Mouse (Mus musculus): ENCODE measurements at regions not wholly inside any gene's neighbourhood (a gene's known extent, or its start where the extent isn't known, plus 50 kb on each side); places are given as distances from the start of the nearest gene placed in this dataset.

DNA sequence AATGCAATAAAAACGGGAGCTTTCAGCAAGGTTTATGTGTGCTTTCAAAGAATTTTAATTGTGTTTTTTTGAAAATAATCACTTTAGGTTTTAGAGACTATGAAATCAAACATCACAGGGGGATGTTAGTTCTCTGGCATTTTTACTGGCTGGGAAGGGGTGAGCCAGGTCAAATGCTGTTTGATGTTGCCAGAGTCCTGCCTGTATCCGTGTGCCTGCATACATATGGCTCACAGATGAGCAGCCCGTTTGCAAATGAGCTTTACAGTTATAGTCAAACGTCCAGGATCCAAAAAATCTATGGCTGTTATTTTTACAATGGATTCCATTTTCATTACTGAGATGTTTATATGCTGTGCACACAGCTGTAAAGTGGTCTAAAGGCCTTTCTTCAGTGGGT is 354.7 kb downstream of the Ice1 start:
- no peak for TF ChIP-seq CTCF (conservative IDR thresholded peaks at IDR 0.05; ENCODE audit: insufficient read depth, insufficient read length, low read depth, low read length)
- TF ChIP-seq POLR2A (IDR thresholded peaks at IDR 0.05; ENCODE audit: low read depth, low read length) = no peak
- no peaks in the 10 kb centered on the region for H3K4me1 ChIP-seq (ENCODE audit: control insufficient read depth, insufficient read depth, low read length)
- no peaks in the 10 kb centered on the region for H3K27me3 ChIP-seq (replicated peaks; ENCODE audit: control insufficient read depth, insufficient read depth, low read length)
- no peak overlapping the region for H3K4me3 ChIP-seq (ENCODE audit: insufficient read depth, low read depth, low read length)
- no peaks in the 10 kb centered on the region for H3K36me3 ChIP-seq (ENCODE audit: control insufficient read depth, insufficient read depth, low read length)
- DNase-seq = no peak
- no peak overlapping the region for H3K27ac ChIP-seq (ENCODE audit: insufficient read depth, low read depth, low read length)
- 33% methylated on average over 4 of the region's 4 CpGs for WGBS

DNA sequence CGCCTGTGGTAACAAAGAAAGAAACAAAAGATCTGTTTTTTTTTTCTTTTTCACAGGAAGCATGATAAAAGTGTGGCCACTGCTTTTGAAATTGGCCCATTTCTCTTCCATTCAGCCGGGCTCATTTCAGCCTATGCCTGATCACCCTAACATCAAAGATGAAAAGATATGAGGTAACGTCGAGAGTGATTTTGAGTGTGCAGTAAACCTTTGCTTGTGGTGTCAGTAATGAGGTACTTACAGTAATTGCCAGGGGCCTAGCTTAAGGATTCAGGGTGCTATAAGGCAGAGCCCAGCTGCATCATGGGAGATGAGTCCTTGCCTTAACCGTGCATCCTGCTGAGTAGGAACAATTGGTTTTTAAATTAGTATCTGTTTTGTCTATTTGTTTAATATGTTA is 354.2 kb downstream of the Ice1 start:
- no peak for DNase-seq
- no peaks in the 10 kb centered on the region for H3K36me3 ChIP-seq (ENCODE audit: control insufficient read depth, insufficient read depth, low read length)
- no peak overlapping the region for H3K4me3 ChIP-seq (ENCODE audit: insufficient read depth, low read depth, low read length)
- no peak for TF ChIP-seq POLR2A (IDR thresholded peaks at IDR 0.05; ENCODE audit: low read depth, low read length)
- TF ChIP-seq CTCF (conservative IDR thresholded peaks at IDR 0.05; ENCODE audit: insufficient read depth, insufficient read length, low read depth, low read length) = no peak
- no peaks in the 10 kb centered on the region for H3K4me1 ChIP-seq (ENCODE audit: control insufficient read depth, insufficient read depth, low read length)
- H3K27ac ChIP-seq (ENCODE audit: insufficient read depth, low read depth, low read length) = no peak overlapping the region
- H3K27me3 ChIP-seq (replicated peaks; ENCODE audit: control insufficient read depth, insufficient read depth, low read length) = no peaks in the 10 kb centered on the region
- 47% methylated on average over 5 of the region's 5 CpGs for WGBS

DNA sequence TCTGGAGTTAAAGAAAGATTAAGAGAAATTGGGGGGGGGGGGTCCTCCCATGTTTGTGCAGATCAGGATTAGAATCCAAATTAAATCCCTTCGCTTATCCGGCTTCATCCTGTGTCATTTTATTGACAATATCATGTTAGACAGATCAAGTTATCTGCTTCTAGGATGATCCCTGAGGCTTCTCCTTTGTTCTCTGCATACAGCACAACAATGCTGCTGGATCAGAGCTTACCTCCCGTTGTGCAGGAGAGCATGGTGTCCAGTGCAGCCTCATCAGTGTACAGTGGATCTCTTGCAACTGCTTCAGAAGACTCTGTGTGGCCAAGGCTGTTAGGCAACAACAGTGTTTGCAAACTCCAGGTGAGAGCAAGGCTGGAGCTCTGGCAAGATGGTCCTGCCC is 344.7 kb downstream of the Ice1 start:
- Histone ChIP-seq H3K36me3 (ENCODE audit: control insufficient read depth, insufficient read depth, low read length) (no peaks in the 10 kb centered on the region), H3K4me3 (ENCODE audit: insufficient read depth, low read depth, low read length) (no peak overlapping the region), H3K4me1 (ENCODE audit: control insufficient read depth, insufficient read depth, low read length) (no peaks in the 10 kb centered on the region), H3K27me3 (replicated peaks; ENCODE audit: control insufficient read depth, insufficient read depth, low read length) (no peaks in the 10 kb centered on the region), H3K27ac (ENCODE audit: insufficient read depth, low read depth, low read length) (no peak overlapping the region)
- WGBS = 81% methylated on average over 3 of the region's 3 CpGs
- DNase-seq = no peak
- no peak for TF ChIP-seq POLR2A (IDR thresholded peaks at IDR 0.05; ENCODE audit: low read depth, low read length)
- no peak for TF ChIP-seq CTCF (conservative IDR thresholded peaks at IDR 0.05; ENCODE audit: insufficient read depth, insufficient read length, low read depth, low read length)

DNA sequence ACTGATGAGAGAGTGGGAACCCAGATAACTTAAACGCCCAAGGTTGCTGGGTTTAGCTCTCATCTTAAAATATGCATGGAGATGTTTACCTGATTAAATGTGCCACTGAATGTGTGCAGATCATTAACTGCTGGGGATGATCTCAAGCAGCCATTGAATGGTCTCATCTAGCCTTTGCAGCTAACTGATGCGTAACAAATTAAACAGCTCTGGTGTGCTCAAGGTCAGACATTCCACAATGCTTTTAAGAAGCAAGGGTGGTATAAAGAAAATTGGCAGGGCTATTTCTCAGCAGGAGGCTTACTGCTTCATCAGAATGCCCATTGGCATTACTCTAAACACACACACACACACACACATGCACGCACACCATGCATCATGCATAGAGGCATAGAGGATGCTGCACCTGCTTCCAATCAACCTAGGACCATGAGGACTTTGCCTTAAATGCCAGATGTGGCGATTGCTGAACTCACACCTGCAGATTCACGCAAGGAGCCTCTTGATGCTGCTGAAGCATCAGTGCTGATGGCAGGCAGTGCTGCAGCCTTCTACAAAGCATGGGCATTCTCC is 333.4 kb downstream of the Ice1 start:
- no peaks in the 10 kb centered on the region for H3K27me3 ChIP-seq (replicated peaks; ENCODE audit: control insufficient read depth, insufficient read depth, low read length)
- DNase-seq = peak; percentile 32
- TF ChIP-seq POLR2A (IDR thresholded peaks at IDR 0.05; ENCODE audit: low read depth, low read length) = no peak
- TF ChIP-seq CTCF (conservative IDR thresholded peaks at IDR 0.05; ENCODE audit: insufficient read depth, insufficient read length, low read depth, low read length) = no peak
- peaks cover 4% of the 10 kb centered on the region; the same call in 1 of the 2 replicates for H3K4me1 ChIP-seq (ENCODE audit: control insufficient read depth, insufficient read depth, low read length)
- WGBS = 44% methylated on average over 5 of the region's 5 CpGs
- H3K27ac ChIP-seq (ENCODE audit: insufficient read depth, low read depth, low read length) = no peak overlapping the region
- no peak overlapping the region for H3K4me3 ChIP-seq (ENCODE audit: insufficient read depth, low read depth, low read length)
- H3K36me3 ChIP-seq (ENCODE audit: control insufficient read depth, insufficient read depth, low read length) = no peaks in the 10 kb centered on the region

DNA sequence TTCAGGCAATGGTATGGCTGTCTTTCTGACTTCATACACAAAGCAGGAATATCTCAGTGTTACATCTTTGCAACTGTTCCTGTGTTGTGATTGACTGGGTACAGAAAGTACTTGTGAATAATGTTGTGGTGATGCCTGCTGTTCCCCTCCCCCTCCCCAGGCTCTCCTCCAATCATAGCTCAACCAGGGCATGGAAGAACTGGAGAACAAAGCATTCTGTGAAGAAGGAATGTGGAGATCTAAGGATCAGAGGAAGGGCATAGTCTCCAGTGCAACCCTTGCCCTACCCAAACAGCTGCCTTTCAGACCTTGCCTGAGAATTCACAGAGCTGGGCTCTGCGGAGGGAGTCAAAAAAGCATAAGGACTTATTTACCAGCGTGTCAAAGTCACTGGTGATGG is 326.9 kb downstream of the Ice1 start:
- no peak for TF ChIP-seq CTCF (conservative IDR thresholded peaks at IDR 0.05; ENCODE audit: insufficient read depth, insufficient read length, low read depth, low read length)
- TF ChIP-seq POLR2A (IDR thresholded peaks at IDR 0.05; ENCODE audit: low read depth, low read length) = no peak
- WGBS = 54% methylated on average over 2 of the region's 2 CpGs

DNA sequence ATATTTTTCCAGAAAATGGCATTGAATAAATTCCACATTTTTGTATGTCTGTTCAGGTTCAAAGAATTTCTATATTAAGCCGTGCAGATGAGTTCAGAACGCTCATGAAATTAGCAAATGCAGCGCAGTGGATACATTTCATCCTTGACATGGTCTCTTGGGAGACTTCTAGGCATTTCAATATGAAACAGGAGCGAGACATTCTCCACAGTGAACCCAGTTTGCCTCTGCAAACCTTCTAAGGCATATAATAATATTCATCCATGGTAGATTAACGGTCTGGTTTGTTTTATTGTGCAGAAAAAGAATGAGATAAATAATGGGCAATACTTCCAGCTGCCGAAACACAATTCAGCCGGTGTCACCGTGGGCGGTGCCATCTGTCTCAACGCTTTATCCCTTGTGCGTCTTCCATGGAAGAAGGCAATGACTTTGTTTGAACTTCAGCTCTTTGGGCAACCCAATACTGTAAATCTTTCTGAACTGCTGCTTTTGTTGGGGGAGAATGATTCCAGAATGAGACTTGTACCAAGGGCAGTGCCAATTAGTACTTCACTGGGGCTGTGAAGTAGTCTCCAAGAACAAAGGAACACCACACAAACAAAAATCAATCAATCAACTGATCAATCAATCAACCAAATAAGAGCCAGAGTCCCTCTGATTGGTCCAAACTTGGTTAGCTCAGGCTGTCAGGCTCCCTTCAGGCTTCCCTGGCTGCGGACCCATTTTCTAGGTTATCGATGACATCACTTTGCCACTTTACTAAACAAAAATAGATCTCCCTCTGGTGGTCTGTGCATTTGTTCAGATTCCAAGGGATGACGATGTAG is 326.0 kb downstream of the Ice1 start:
- WGBS = 75% methylated on average over 14 of the region's 14 CpGs

More for the DNA sequence above, 326.9 kb downstream of the Ice1 start:
- Histone ChIP-seq H3K36me3 (ENCODE audit: control insufficient read depth, insufficient read depth, low read length) (no peaks in the 10 kb centered on the region), H3K4me1 (ENCODE audit: control insufficient read depth, insufficient read depth, low read length) (no peaks in the 10 kb centered on the region), H3K4me3 (ENCODE audit: insufficient read depth, low read depth, low read length) (no peak overlapping the region), H3K27me3 (replicated peaks; ENCODE audit: control insufficient read depth, insufficient read depth, low read length) (no peaks in the 10 kb centered on the region), H3K27ac (ENCODE audit: insufficient read depth, low read depth, low read length) (no peak overlapping the region)
- DNase-seq = no peak

DNA sequence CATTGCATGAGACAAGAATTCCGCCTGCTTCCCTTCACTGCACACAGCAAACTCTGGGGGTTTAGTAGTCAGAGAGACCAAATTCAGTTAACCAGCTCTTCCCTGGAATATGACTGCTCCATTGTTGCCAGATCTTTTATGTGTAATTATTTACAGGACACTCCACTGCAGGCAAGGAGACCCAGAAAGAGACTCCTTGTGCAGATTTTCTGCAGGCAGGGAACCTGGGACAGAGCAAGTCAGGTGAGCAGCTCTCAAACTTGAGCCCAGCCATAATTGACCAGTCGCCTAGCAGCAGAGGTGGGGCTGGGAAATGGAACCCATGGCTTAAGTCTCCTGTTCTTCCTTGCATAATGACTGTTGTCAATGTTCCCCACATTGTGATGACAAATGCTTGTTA is 324.2 kb downstream of the Ice1 start:
- Histone ChIP-seq H3K27ac (ENCODE audit: insufficient read depth, low read depth, low read length) (no peak overlapping the region), H3K36me3 (ENCODE audit: control insufficient read depth, insufficient read depth, low read length) (no peaks in the 10 kb centered on the region), H3K4me1 (ENCODE audit: control insufficient read depth, insufficient read depth, low read length) (no peaks in the 10 kb centered on the region), H3K27me3 (replicated peaks; ENCODE audit: control insufficient read depth, insufficient read depth, low read length) (no peaks in the 10 kb centered on the region), H3K4me3 (ENCODE audit: insufficient read depth, low read depth, low read length) (no peak overlapping the region)
- no peak for TF ChIP-seq CTCF (conservative IDR thresholded peaks at IDR 0.05; ENCODE audit: insufficient read depth, insufficient read length, low read depth, low read length)
- TF ChIP-seq POLR2A (IDR thresholded peaks at IDR 0.05; ENCODE audit: low read depth, low read length) = no peak
- DNase-seq = no peak
- 68% methylated on average over 2 of the region's 2 CpGs for WGBS

More for the DNA sequence above, 326.0 kb downstream of the Ice1 start:
- no peaks in the 10 kb centered on the region for H3K27me3 ChIP-seq (replicated peaks; ENCODE audit: control insufficient read depth, insufficient read depth, low read length)
- H3K4me3 ChIP-seq (ENCODE audit: insufficient read depth, low read depth, low read length) = no peak overlapping the region
- TF ChIP-seq POLR2A (IDR thresholded peaks at IDR 0.05; ENCODE audit: low read depth, low read length) = no peak
- no peak for TF ChIP-seq CTCF (conservative IDR thresholded peaks at IDR 0.05; ENCODE audit: insufficient read depth, insufficient read length, low read depth, low read length)
- DNase-seq = no peak
- no peaks in the 10 kb centered on the region for H3K36me3 ChIP-seq (ENCODE audit: control insufficient read depth, insufficient read depth, low read length)
- no peaks in the 10 kb centered on the region for H3K4me1 ChIP-seq (ENCODE audit: control insufficient read depth, insufficient read depth, low read length)
- no peak overlapping the region for H3K27ac ChIP-seq (ENCODE audit: insufficient read depth, low read depth, low read length)

Data from kidney, adult 2 months (tissue).